Mouse (Mus musculus) midbrain, embryonic 15.5 days (tissue): ENCODE measurements at regions not wholly inside any gene's neighbourhood (a gene's known extent, or its start where the extent isn't known, plus 50 kb on each side); places are given as distances from the start of the nearest gene placed in this dataset.

ENCODE experiments used
- ATAC-seq: fragments of 200-750 bp; cut with Nextera tagmentation; replicated peaks from 2 replicates; pipeline ENCODE4 v1.8.0; 2017; ENCODE audit warnings: moderate TSS enrichment
- H3K27ac ChIP-seq: fragments of 300-500 bp; sonication (generic); 2 replicates; pipeline ENCODE4 v1.5.1; 2015; ENCODE audit warnings: mild to moderate bottlenecking, inconsistent platforms
- H3K27me3 ChIP-seq: fragments of 300-500 bp; sonication (generic); replicated peaks from 2 replicates; pipeline ENCODE4 v1.6.1; 2015; ENCODE audit warnings: inconsistent platforms
- H3K36me3 ChIP-seq: fragments of 300-500 bp; sonication (generic); replicated peaks from 2 replicates; pipeline ENCODE4 v1.6.1; 2015; ENCODE audit warnings: inconsistent platforms
- H3K4me1 ChIP-seq: fragments of 300-500 bp; sonication (generic); 2 replicates; pipeline ENCODE4 v1.6.1; 2015; ENCODE audit warnings: inconsistent platforms
- H3K4me2 ChIP-seq: fragments of 300-500 bp; sonication (generic); 2 replicates; pipeline ENCODE4 v1.6.1; 2015; ENCODE audit warnings: inconsistent platforms, mild to moderate bottlenecking, moderate library complexity
- H3K4me3 ChIP-seq: fragments of 300-500 bp; sonication (generic); 2 replicates; pipeline ENCODE4 v1.5.1; 2015; ENCODE audit warnings: mild to moderate bottlenecking, inconsistent platforms
- H3K9ac ChIP-seq: fragments of 300-500 bp; sonication (generic); 2 replicates; pipeline ENCODE4 v1.6.1; 2015; ENCODE audit warnings: mild to moderate bottlenecking, inconsistent platforms
- H3K9me3 ChIP-seq: fragments of 300-500 bp; sonication (generic); 2 replicates; pipeline ENCODE4 v1.6.1; 2016; ENCODE audit warnings: inconsistent platforms
- WGBS: fragments of 180-500 bp; shearing (Covaris S2); methylation state at CpG from one replicate; pipeline ENCODE4 v1.1.7; 2015; ENCODE audit warnings: mixed read lengths; 5-methylcytosine and 5-hydroxymethylcytosine counted together

DNA sequence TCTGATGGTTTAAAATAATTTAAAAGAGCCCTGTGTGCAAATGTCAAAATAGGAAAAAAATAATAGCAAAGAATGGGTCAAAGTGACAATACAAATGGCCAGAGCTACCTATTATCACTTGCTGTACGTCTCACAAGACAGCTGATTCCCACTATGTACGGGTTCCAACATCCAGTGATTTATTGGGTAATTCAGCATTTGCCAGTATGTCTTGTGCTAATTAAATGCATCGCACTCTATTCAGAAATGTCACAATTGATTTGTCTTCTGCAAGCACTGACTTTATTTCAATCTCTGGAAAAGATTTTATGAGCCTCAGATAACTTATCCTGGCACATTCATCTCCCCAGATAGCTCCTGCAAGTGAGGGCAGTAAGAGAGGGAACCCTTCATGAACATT, 55.1 kb upstream of the Pter start:
- H3K9ac ChIP-seq = no peak overlapping the region
- H3K4me1 ChIP-seq = no peaks in the 10 kb centered on the region
- H3K27me3 ChIP-seq = no peaks in the 10 kb centered on the region
- no peaks in the 10 kb centered on the region for H3K36me3 ChIP-seq
- no peaks in the 10 kb centered on the region for H3K9me3 ChIP-seq
- ATAC-seq = no peak
- no peak overlapping the region for H3K27ac ChIP-seq
- no peak overlapping the region for H3K4me3 ChIP-seq
- WGBS = 71% methylated on average over 3 of the region's 3 CpGs
- H3K4me2 ChIP-seq = no peak overlapping the region
